Mouse (Mus musculus) kidney, postnatal 14 days (tissue): ENCODE results near the gene Pdia2.

ENCODE experiments used
- DNase-seq: peaks from one replicate; pipeline ENCODE4 v3.0.0; 2022; ENCODE audit warnings: mixed read lengths

The Pdia2 gene

GRCm38 (mm10) chr17:26198892-26199291 is at the start of gene Pdia2:
Gene Pdia2, minus strand, starts transcription at chr17:26199087.
- DNase-seq, result no peak

GRCm38 (mm10) chr17:26244101-26244841 is 45.4 kb upstream of the Pdia2 start, which contains the start of gene Fam234a:
Gene Fam234a, minus strand, starts transcription at chr17:26244242.
- DNase-seq, result peak; percentile 98

- DNase-seq, result no peak
Measured at GRCm38 (mm10) chr17:26243471-26244100, 44.7 kb upstream of the Pdia2 start.

GRCm38 (mm10) chr17:26240990-26241389 is 42.1 kb upstream of the Pdia2 start:
- no peak for DNase-seq

GRCm38 (mm10) chr17:26240120-26240790 is 41.4 kb upstream of the Pdia2 start:
- DNase-seq, result no peak

GRCm38 (mm10) chr17:26239551-26239950 is 40.7 kb upstream of the Pdia2 start:
- DNase-seq, result no peak

- no peak for DNase-seq
Measured at GRCm38 (mm10) chr17:26237667-26238066, 38.8 kb upstream of the Pdia2 start.

- no peak for DNase-seq
Measured at GRCm38 (mm10) chr17:26235077-26235815, 36.4 kb upstream of the Pdia2 start.

- DNase-seq, result no peak
Measured at GRCm38 (mm10) chr17:26234386-26234785, 35.5 kb upstream of the Pdia2 start.

GRCm38 (mm10) chr17:26232863-26233262 is 34.0 kb upstream of the Pdia2 start:
- no peak for DNase-seq

- no peak for DNase-seq
Measured at GRCm38 (mm10) chr17:26231156-26231555, 32.3 kb upstream of the Pdia2 start.

- no peak for DNase-seq
Measured at GRCm38 (mm10) chr17:26229776-26230175, 30.9 kb upstream of the Pdia2 start.

- peak; percentile 58 for DNase-seq
Measured at GRCm38 (mm10) chr17:26225150-26225549, 26.3 kb upstream of the Pdia2 start.

GRCm38 (mm10) chr17:26221508-26221907 is 22.6 kb upstream of the Pdia2 start:
- DNase-seq, result no peak

- DNase-seq, result no peak
Measured at GRCm38 (mm10) chr17:26212681-26213080, 13.8 kb upstream of the Pdia2 start.

GRCm38 (mm10) chr17:26212241-26212640 is 13.4 kb upstream of the Pdia2 start:
- DNase-seq, result no peak

- no peak for DNase-seq
Measured at GRCm38 (mm10) chr17:26207686-26208085, 8.8 kb upstream of the Pdia2 start, which contains the start of gene Arhgdig. Gene Arhgdig, minus strand, starts transcription at chr17:26207786.

GRCm38 (mm10) chr17:26206392-26206791 is 7.5 kb upstream of the Pdia2 start:
- no peak for DNase-seq

GRCm38 (mm10) chr17:26204766-26205165 is 5.9 kb upstream of the Pdia2 start:
- no peak for DNase-seq

GRCm38 (mm10) chr17:26203321-26203811 is 4.5 kb upstream of the Pdia2 start:
- DNase-seq, result peak; percentile 34

- DNase-seq, result peak; percentile 46
Measured at GRCm38 (mm10) chr17:26202737-26203136, 3.9 kb upstream of the Pdia2 start, which contains the start of gene Rgs11. Gene Rgs11, plus strand, starts transcription at chr17:26202951.

- peak; percentile 43 for DNase-seq
Measured at GRCm38 (mm10) chr17:26201998-26202397, 3.1 kb upstream of the Pdia2 start.
